Mouse (Mus musculus) ES-E14 (cell line): Measurements from ENCODE around the gene Sbf1. TPM values are rescaled to one million over a fixed set of nuclear protein-coding genes. Genes with fewer than 3 reads are reported as not detected.

ENCODE experiments used
- DNase-seq: peaks from one replicate; pipeline ENCODE4 v3.0.0-alpha.2; 2013; ENCODE audit warnings: low read depth, low spot score
- H3K27ac ChIP-seq: 2 replicates; pipeline ENCODE4 v1.5.1; 2012; ENCODE audit warnings: low read depth, mild to moderate bottlenecking, low read length, moderate library complexity, mixed read lengths; ENCODE audit not compliant: poor library complexity, insufficient read depth, severe bottlenecking
- H3K36me3 ChIP-seq: 2 replicates; pipeline ENCODE4 v1.6.1; 2012; ENCODE audit warnings: mild to moderate bottlenecking, low read length, moderate library complexity, mixed read lengths; ENCODE audit not compliant: control insufficient read depth, poor library complexity, insufficient read depth, severe bottlenecking
- H3K4me1 ChIP-seq, 2 experiments: fragments of 150-350 bp in 1 of 2; sonication (generic) in 1 of 2; 2 replicates each; pipeline ENCODE4 v1.6.1; 2012; ENCODE audit warnings: low read length in 2 of 2, mild to moderate bottlenecking in 1 of 2, mixed read lengths in 1 of 2; ENCODE audit not compliant: control insufficient read depth in 2 of 2, insufficient read depth in 2 of 2, poor library complexity in 1 of 2
- H3K4me3 ChIP-seq, 2 experiments: fragments of 150-350 bp in 1 of 2; sonication (generic) in 1 of 2; 2 replicates each; pipeline ENCODE4 v1.5.1; 2012; ENCODE audit warnings: low read length in 2 of 2, low read depth in 1 of 2, mild to moderate bottlenecking in 1 of 2, mixed read lengths in 1 of 2; ENCODE audit not compliant: insufficient read depth in 1 of 2, poor library complexity in 1 of 2, severe bottlenecking in 1 of 2
- H3K9ac ChIP-seq: 2 replicates; pipeline ENCODE4 v1.6.1; 2012; ENCODE audit warnings: low read depth, mild to moderate bottlenecking, low read length, mixed read lengths; ENCODE audit not compliant: poor library complexity, insufficient read depth, severe bottlenecking
- H3K9me3 ChIP-seq: fragments of 150-350 bp; sonication (generic); 2 replicates; pipeline ENCODE4 v1.6.1; 2012; ENCODE audit warnings: low read depth, mild to moderate bottlenecking, low read length; ENCODE audit not compliant: control insufficient read depth, insufficient read depth
- CHD2 ChIP-seq: IDR thresholded peaks from 2 replicates; pipeline ENCODE4 v1.6.1; 2014; ENCODE audit warnings: mild to moderate bottlenecking, low read depth, low read length, inconsistent platforms
- HCFC1 ChIP-seq: IDR thresholded peaks from 2 replicates; pipeline ENCODE4 v1.6.1; 2012; ENCODE audit warnings: low read length, inconsistent platforms, borderline replicate concordance; ENCODE audit not compliant: insufficient read depth
- MAFK ChIP-seq: IDR thresholded peaks from 2 replicates; pipeline ENCODE4 v1.6.1; 2014; ENCODE audit warnings: mild to moderate bottlenecking, low read depth, low read length, inconsistent platforms; ENCODE audit not compliant: insufficient read depth
- ZC3H11A ChIP-seq: IDR thresholded peaks from 2 replicates; pipeline ENCODE4 v1.6.1; 2012; ENCODE audit warnings: low read depth, mild to moderate bottlenecking, inconsistent platforms, low read length, borderline replicate concordance
- ZNF384 ChIP-seq: IDR thresholded peaks from 2 replicates; pipeline ENCODE4 v1.6.1; 2012; ENCODE audit warnings: low read depth, low read length, inconsistent platforms
- in situ Hi-C, 2 experiments: fragments of 600-800 bp; cut with MboI; formaldehyde crosslinking; loops; one replicate each; pipeline ENCODE4 v1.15.1; 2025; ENCODE audit warnings: low sequenced_read_pairs in 2 of 2, inconsistent platforms in 1 of 2; ENCODE audit not compliant: unreplicated experiment in 2 of 2
- total RNA-seq: library from RNA; depleted of rRNA; stranded (reverse); fragments of 300-350 nt; gene quantifications from 2 replicates; pipeline ENCODE4 v1.2.3, GENCODE M21; 2012

The Sbf1 gene
- total RNA-seq, 1 experiment = 134 TPM

- Histone ChIP-seq H3K9ac (peak overlapping the region; percentile 15), H3K27ac (no peak overlapping the region), H3K4me1 (peaks cover 0 to 27% of the 10 kb centered on the region in 2 experiments; a peak in 2 of 4 replicates), H3K9me3 (no peaks in the 10 kb centered on the region), H3K36me3 (peaks cover 32% of the 10 kb centered on the region), H3K4me3 (peak overlapping the region in 1 of 2 experiments; percentile 41; a peak in 1 of 4 replicates)
- in situ Hi-C loops = no loop called here
- no peak for DNase-seq
- TF ChIP-seq HCFC1 (no peak), ZNF384 (no peak), CHD2 (no peak), MAFK (no peak)
These were observed 36.9 kb upstream of the Sbf1 start for GRCm38 (mm10) chr15:89352054-89352453.

- Histone ChIP-seq H3K36me3 (peaks cover 32% of the 10 kb centered on the region), H3K4me3 (peak overlapping the region; percentile 23 to 41; a peak in 3 of 4 replicates), H3K4me1 (peaks cover 0 to 27% of the 10 kb centered on the region in 2 experiments; a peak in 2 of 4 replicates), H3K27ac (no peak overlapping the region), H3K9ac (peak overlapping the region; percentile 15), H3K9me3 (no peaks in the 10 kb centered on the region)
- no peak for DNase-seq
- TF ChIP-seq ZNF384 = no peak
- no peak for TF ChIP-seq MAFK
- no peak for TF ChIP-seq CHD2
- TF ChIP-seq HCFC1 = no peak
- no peak for TF ChIP-seq ZC3H11A
- in situ Hi-C loops = no loop called here
These were observed 36.2 kb upstream of the Sbf1 start for GRCm38 (mm10) chr15:89351302-89351701.

- in situ Hi-C loops = no loop called here
- no peak overlapping the region for H3K27ac ChIP-seq
- H3K4me1 ChIP-seq = peaks cover 0 to 27% of the 10 kb centered on the region in 2 experiments; a peak in 2 of 4 replicates
- H3K4me3 ChIP-seq = no peak overlapping the region
- no peak overlapping the region for H3K9ac ChIP-seq
- DNase-seq = no peak
- no peaks in the 10 kb centered on the region for H3K9me3 ChIP-seq
- H3K36me3 ChIP-seq = peaks cover 32% of the 10 kb centered on the region
- TF ChIP-seq ZNF384 (no peak), CHD2 (no peak), HCFC1 (no peak), MAFK (no peak), ZC3H11A (no peak)
These were observed 35.3 kb upstream of the Sbf1 start for GRCm38 (mm10) chr15:89350447-89350846.

- TF ChIP-seq ZC3H11A (no peak), ZNF384 (no peak), HCFC1 (no peak), CHD2 (no peak), MAFK (no peak)
These were observed 28.2 kb upstream of the Sbf1 start for GRCm38 (mm10) chr15:89343325-89343724.

GRCm38 (mm10) chr15:89341678-89342077 lies 26.6 kb upstream of the Sbf1 start:
- in situ Hi-C loops = no loop called here
- no peaks in the 10 kb centered on the region for H3K36me3 ChIP-seq
- 0 out of 2 replicates have a peak, but pooled peaks cover 1% of the 10 kb centered on the region for H3K9me3 ChIP-seq
- H3K4me3 ChIP-seq = no peak overlapping the region
- H3K27ac ChIP-seq = no peak overlapping the region
- TF ChIP-seq CHD2 = no peak
- no peak for TF ChIP-seq ZNF384
- no peak for TF ChIP-seq HCFC1
- no peak for TF ChIP-seq MAFK
- TF ChIP-seq ZC3H11A = no peak
- DNase-seq = no peak
- no peaks in the 10 kb centered on the region for H3K4me1 ChIP-seq
- no peak overlapping the region for H3K9ac ChIP-seq

More at GRCm38 (mm10) chr15:89343325-89343724, 28.2 kb upstream of the Sbf1 start:
- in situ Hi-C loops = no loop called here
- Histone ChIP-seq H3K4me3 (no peak overlapping the region), H3K9me3 (0 out of 2 replicates have a peak, but pooled peaks cover 1% of the 10 kb centered on the region), H3K9ac (no peak overlapping the region), H3K36me3 (no peaks in the 10 kb centered on the region), H3K27ac (no peak overlapping the region), H3K4me1 (no peaks in the 10 kb centered on the region)
- DNase-seq = no peak
